Mouse (Mus musculus): ENCODE results near the gene Upf2.
"Not testable (repeated sequence)": the region's sequence is repeated elsewhere in the genome, so short reads cannot be mapped to it uniquely, and the experiment has no call there.

Gene Upf2

DNA sequence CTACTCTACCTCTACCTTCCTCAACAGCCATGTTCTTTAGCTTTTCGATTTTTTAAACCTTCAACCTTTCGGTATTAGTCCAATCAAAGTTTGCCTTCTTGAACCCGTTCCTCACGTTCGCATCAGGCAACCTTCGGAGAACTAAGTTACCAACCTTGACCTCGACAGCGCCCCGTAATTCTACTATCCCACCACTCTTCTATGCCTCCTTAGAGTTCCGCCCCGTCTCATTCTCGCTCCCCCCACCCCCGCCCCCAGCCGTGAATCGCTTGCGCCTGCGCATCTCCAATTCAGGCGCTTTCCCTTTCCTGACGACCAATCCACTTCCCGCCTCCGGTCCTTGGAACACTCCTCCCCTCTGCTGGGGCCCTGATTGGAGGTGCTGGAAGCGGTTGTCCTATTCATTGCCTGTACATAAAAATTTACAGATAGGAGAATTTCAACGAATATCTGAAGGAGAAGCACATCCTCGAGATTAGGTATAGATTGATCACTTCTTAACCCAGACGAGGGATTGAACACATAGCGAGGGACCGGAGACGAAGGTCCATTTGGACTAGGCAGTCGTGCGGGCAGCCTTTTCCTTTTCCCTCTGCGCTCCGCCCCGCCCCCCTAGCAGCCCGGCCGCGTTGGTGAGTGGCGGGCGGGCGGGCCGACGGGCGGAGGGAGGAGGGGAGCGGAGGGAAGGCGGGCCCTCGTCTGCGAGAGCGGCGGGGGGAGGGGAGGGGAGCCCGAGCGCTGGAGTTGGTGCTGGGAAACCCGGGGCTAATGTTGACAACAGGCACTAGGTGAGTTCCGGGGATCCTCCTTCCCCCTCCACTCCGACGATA lies at the start of gene Upf2:
Upf2 (plus strand) TSS at position 704 of the 830 bp plus-strand sequence.
- DNase-seq = peak; percentile 95 to 96

GRCm38 (mm10) chr2:5906092-5906491 lies 45.2 kb upstream of the Upf2 start:
- DNase-seq = no peak

GRCm38 (mm10) chr2:5906625-5907024 lies 44.6 kb upstream of the Upf2 start:
- DNase-seq = peak; percentile 73 to 74

GRCm38 (mm10) chr2:5911282-5911965 lies 39.8 kb upstream of the Upf2 start:
- no peak for DNase-seq

GRCm38 (mm10) chr2:5922823-5923222 lies 28.4 kb upstream of the Upf2 start:
- peak; percentile 29 to 33 for DNase-seq

GRCm38 (mm10) chr2:5923786-5924185 lies 27.5 kb upstream of the Upf2 start:
- no peak for DNase-seq

GRCm38 (mm10) chr2:5927481-5927880 lies 23.8 kb upstream of the Upf2 start:
- DNase-seq = no peak

- DNase-seq = no peak
These were observed 21.5 kb upstream of the Upf2 start for GRCm38 (mm10) chr2:5929793-5930192.

DNA sequence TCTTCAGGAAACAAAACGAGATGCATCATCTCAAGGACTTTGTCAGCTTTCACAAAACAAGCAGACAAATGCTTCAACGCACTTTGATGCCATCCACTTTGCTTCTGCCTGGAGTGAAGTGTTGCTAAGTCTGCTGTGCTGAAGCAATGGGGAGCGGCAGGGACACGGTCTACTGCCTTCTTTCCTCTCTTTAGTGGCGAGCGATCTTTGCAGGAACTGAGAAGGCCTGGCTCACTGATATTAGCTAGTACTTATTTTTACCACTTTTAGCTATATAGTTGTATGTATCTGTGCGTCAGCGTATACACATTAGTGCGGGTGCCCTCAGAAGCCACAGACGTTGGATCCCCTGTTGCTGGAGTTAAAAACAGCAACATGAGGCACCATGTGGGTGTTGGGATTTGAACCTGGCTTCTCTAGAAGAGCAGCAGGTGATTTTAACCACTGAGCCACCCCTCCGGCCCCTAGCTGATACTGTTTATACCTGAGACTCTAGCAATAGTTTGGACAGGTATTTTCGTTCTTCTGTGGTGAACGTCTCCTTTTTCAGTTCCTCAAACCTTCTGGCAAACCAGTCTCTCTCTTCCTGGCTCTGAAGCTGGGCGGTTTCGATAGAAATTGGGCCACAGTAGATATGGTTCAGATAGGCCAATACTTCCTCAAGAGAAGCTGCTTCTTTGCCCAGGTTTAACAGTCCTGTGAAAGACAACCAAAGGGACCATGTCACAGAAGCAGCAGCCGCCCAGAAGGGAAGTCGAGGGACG lies 20.8 kb upstream of the Upf2 start:
- peak; percentile 70 to 71 for DNase-seq

DNA sequence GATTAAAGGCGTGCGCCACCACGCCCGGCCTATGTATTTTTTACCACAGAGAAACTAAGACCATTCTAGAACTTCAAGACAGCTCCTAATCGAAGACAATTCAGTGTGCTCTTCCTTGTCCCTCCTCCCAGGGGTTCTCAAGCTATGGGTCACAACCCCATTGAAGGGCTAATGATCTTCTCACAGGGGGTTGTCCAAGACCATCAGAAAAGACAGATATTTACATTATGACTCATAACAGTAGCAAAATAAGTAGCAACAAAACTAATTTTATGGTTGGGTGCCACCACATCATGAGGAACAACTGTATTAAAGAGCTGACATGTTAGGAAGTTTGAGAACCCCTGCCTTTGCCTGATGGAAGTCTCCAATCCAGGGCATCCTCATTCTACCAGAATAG lies 19.3 kb upstream of the Upf2 start:
- DNase-seq = no peak

DNA sequence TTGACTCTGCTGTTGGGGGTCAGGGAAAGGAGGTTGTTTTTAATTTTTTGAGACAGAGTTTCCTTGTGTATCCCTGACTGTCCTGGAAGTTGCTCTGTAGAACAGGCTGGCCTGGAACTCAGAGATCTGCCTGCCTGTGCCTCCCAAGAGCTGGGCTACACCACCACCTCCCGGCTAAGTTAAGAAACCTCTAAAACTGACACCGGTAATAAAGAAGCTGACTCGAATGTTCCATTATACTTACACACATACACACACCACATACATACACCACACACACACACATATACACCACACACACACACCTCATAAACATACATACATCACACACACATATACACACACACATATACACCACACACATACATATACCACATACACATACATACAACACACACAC lies 16.3 kb upstream of the Upf2 start:
- DNase-seq = no peak

DNA sequence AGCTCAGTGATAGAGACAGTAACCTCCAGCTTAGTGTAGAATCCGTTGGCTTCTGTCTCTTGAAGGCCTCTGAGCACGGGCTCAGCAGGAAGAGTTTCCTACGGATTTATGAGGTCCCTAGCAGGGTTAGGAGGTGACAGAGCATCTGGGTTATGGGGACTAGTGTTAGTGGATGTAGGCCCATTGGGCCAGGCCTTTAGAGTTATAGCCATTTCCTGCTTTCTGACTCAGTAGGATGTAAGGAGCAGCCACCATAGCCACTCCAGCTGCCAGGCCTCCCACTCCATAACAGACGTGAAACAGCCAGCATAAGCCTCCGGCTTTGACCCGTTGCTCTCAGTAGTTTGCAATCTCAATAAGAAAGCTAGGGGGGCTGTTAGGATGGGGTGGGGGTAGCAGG lies 15.2 kb upstream of the Upf2 start:
- DNase-seq = no peak

DNA sequence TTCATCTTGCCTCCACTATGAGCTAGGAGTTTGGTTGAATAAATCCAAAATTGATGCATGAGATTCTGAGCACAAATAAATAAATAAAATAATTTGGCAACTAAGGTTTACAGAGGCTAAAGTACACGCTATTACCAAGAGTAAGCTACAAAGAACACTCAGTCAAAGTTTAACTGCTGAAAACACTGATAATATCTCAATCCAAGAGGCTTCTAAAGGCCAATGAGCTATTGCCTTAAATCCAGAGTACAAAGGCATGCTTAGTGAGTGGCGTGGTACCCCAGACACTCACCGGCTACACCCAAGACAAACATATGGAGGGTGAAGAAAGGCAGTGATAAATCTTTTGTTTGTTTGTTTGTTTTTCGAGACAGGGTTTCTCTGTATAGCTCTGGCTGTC lies 14.7 kb upstream of the Upf2 start:
- DNase-seq = no peak

- no peak for DNase-seq
These were observed 11.9 kb upstream of the Upf2 start for GRCm38 (mm10) chr2:5939319-5939718.

- no peak for DNase-seq
These were observed 11.4 kb upstream of the Upf2 start for GRCm38 (mm10) chr2:5939911-5940310.

GRCm38 (mm10) chr2:5940936-5941335 lies 10.3 kb upstream of the Upf2 start:
- DNase-seq = no peak

DNA sequence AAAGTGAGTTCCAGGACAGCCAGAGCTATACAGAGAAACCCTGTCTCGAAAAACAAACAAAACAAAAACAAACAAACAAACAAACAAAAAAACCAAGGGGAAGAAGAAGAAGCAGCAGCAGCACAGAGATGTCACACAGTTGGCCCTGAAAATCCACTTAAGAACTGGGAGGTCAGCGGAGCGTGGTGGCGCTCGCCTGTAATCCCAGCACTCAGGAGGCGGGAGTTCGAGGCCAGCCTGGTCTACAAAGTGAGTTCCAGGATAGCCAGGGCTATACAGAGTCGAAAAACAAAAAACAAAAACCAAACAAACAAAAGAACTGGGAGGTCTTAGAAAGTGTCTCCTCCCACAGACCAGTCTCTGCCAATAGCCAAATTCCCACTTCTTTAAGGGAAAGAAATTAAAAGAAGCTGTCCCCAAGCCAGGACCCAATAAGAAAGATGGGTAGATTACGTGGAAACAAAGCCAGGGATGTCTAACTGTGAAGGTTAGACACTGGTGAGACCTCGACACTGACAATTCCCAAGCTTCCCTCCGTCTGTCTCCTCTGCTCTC lies 9.3 kb upstream of the Upf2 start:
- no peak for DNase-seq

DNA sequence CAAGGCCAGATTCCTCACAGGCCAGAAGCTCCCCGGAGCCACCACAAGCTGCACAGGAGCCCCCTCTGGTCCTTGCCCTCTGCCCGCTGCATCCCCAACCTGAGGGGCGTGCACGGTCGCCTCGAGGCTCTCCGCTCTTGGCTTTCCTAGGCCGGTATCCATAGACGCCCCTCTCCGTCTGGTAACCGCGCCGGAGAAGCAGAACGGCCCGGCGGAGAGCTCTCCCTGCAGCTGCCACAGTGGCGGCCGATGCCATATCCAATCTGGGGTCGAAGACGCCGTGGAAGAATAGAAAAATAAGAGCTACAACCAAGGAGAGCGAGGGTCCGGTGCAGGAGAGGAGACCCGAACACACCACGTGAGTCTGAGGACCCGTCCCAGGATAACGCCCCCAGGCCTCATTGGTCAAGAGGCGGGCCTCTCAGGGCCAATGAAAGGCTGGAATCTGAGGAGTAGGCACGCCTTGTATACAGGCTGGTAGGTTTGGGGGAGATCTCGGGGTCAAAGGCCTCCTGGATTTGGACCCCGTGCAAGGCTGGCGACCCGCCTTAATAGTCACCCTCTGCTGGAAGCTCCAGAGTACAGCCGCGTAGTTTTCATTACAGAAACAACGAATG lies 8.7 kb upstream of the Upf2 start, which contains the start of gene Dhtkd1:
Dhtkd1 (minus strand) TSS at position 377 of the 617 bp plus-strand sequence.
- DNase-seq = peak; percentile 22 to 25

GRCm38 (mm10) chr2:5943071-5943470 lies 8.2 kb upstream of the Upf2 start:
- DNase-seq = no peak

DNA sequence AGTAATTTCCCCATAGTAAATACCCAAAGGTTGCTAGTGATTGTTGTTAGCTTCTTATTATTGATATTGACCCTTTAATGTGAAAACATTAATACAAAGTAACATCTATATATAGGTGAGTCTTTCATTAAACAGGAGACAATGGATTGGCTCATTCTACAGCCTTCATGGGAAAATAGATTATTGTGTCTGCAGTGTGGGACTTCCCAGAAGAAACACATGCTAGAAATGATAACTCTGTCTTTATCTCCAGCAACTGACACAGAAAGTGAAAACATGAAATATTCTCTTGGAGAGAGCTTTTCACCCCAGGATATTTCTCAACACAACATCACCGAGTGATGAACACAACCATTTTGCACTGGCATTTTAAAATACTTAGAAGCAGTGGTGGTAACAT lies 5.6 kb upstream of the Upf2 start:
- DNase-seq = no peak

DNA sequence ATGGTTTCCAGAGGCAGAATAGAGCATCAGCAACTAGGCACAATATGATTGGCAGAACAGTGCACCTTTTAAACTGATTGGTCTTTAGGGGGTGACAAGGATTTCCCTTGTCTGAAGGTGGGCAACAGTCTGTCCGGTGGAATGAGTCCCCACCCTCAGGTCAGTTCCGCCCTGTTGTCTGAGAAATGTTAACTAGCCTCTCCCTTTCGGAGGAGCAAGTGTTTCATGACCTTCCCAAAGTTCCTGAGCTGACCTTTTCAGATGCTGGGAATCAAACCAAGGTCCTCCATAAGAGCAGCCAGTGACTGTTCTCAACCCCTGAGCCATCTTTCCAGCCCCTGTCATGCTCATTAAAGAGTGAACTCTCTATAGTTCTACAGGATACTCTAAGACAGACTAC lies 4.4 kb upstream of the Upf2 start:
- no peak for DNase-seq

- no peak for DNase-seq
These were observed 2.3 kb upstream of the Upf2 start for GRCm38 (mm10) chr2:5948964-5949363.

GRCm38 (mm10) chr2:5949821-5950220 lies 1.4 kb upstream of the Upf2 start:
- not testable (repeated sequence) for DNase-seq

All from B cell, adult 2 months (primary cell).